Mouse (Mus musculus) heart, adult 2 months (tissue): ENCODE data around the gene Klrb1b. TPM values are rescaled to one million over a fixed set of nuclear protein-coding genes. Genes with fewer than 3 reads are reported as not detected.
A peak's percentile ranks its signal among the peaks of the same experiment; 100 is the strongest.
"Not testable (repeated sequence)": the region's sequence is repeated elsewhere in the genome, so short reads cannot be mapped to it uniquely, and the experiment has no call there.

Experiments
- DNase-seq, 2 experiments: peaks; one replicate each; pipeline ENCODE4 v3.0.0; 2021
- H3K27ac ChIP-seq: fragments of 200-600 bp; 2 replicates; pipeline ENCODE4 v1.8.1; 2022
- H3K27me3 ChIP-seq: fragments of 200-500 bp; 2 replicates; pipeline ENCODE4 v1.6.1; 2012; ENCODE audit warnings: mild to moderate bottlenecking, low read length, inconsistent platforms, mixed read lengths; ENCODE audit not compliant: control insufficient read depth, insufficient read depth
- H3K36me3 ChIP-seq: fragments of 200-500 bp; 2 replicates; pipeline ENCODE4 v1.6.1; 2012; ENCODE audit warnings: low read length, inconsistent platforms; ENCODE audit not compliant: control insufficient read depth, insufficient read depth
- H3K4me1 ChIP-seq: fragments of 200-500 bp; 2 replicates; pipeline ENCODE4 v1.6.1; 2011; ENCODE audit warnings: low read length; ENCODE audit not compliant: control insufficient read depth, insufficient read depth
- H3K4me3 ChIP-seq: fragments of 200-600 bp; 2 replicates; pipeline ENCODE4 v1.8.1; 2022
- H3K79me2 ChIP-seq: fragments of 200-500 bp; replicated peaks from 2 replicates; pipeline ENCODE4 v1.6.1; 2012; ENCODE audit warnings: mild to moderate bottlenecking, inconsistent platforms, low read length, moderate library complexity, mixed read lengths; ENCODE audit not compliant: control insufficient read depth, insufficient read depth
- H3K9ac ChIP-seq: fragments of 200-500 bp; 2 replicates; pipeline ENCODE4 v1.6.1; 2012; ENCODE audit warnings: low read depth, mild to moderate bottlenecking, control low read depth, inconsistent platforms, low read length, mixed read lengths
- CTCF ChIP-seq: fragments of 200-600 bp; IDR thresholded peaks from 2 replicates; pipeline ENCODE4 v1.8.1; 2022; ENCODE audit warnings: antibody characterized with exemption, mild to moderate bottlenecking, moderate library complexity
- EP300 ChIP-seq: fragments of 200-500 bp; IDR thresholded peaks from 2 replicates; pipeline ENCODE4 v1.6.1; 2011; ENCODE audit warnings: low read depth, low read length, control low read depth; ENCODE audit not compliant: insufficient read depth
- POLR2A ChIP-seq: fragments of 200-500 bp; IDR thresholded peaks from 2 replicates; pipeline ENCODE4 v1.6.1; 2011; ENCODE audit warnings: mild to moderate bottlenecking, low read depth, low read length, control low read depth; ENCODE audit not compliant: insufficient read depth
- WGBS: fragments of 180-500 bp; shearing (Covaris S2); methylation state at CpG from one replicate; pipeline ENCODE4 v1.1.7; 2018; 5-methylcytosine and 5-hydroxymethylcytosine counted together
- intact Hi-C: fragments of 180-260 bp; cut with DNase I; formaldehyde crosslinking; loops from one replicate; pipeline ENCODE4 v1.15.1; 2025
- polyA plus RNA-seq: library from polyadenylated mRNA; depleted of rRNA; stranded (reverse); fragments of >200 nt; gene quantifications from 2 replicates; pipeline ENCODE4 v1.2.3, GENCODE M21; 2012
- total RNA-seq, 2 experiments: library from RNA; stranded (reverse); gene quantifications; 2 replicates each; pipeline ENCODE4 v1.2.3; 2021

Gene Klrb1b
- total and polyA plus RNA-seq, 3 experiments, result 0.41 TPM; not detected in 2

GRCm38 (mm10) chr6:128799896-128800270 lies 26.2 kb downstream of the Klrb1b start:
- H3K27me3 ChIP-seq, result no peaks in the 10 kb centered on the region
- no peaks in the 10 kb centered on the region for H3K79me2 ChIP-seq
- intact Hi-C loops, result no loop called here
- TF ChIP-seq POLR2A (no peak), CTCF (peak; percentile 1), EP300 (no peak)
- no peak overlapping the region for H3K27ac ChIP-seq
- WGBS, result 20% methylated on average over 7 of the region's 7 CpGs
- no peak for DNase-seq
- H3K4me3 ChIP-seq, result peak overlapping the region; percentile 72
- H3K36me3 ChIP-seq, result no peaks in the 10 kb centered on the region
- no peak overlapping the region for H3K9ac ChIP-seq
- no peaks in the 10 kb centered on the region; the same call in 1 of the 2 replicates for H3K4me1 ChIP-seq

GRCm38 (mm10) chr6:128799144-128799895 lies 26.8 kb downstream of the Klrb1b start:
- TF ChIP-seq EP300, result peak; percentile 65
- TF ChIP-seq POLR2A, result 0 out of 2 replicates have a peak, but pooled peaks have one; percentile 33
- TF ChIP-seq CTCF, result peak; percentile 77
- H3K4me1 ChIP-seq, intact Hi-C loops, H3K36me3 ChIP-seq, H3K79me2 ChIP-seq, H3K27me3 ChIP-seq: not testable (repeated sequence)
- Histone ChIP-seq H3K9ac (peak overlapping the region; percentile 73), H3K4me3 (peak overlapping the region; percentile 72), H3K27ac (peak overlapping the region; percentile 85)
- peak; percentile 87 to 90 for DNase-seq
- WGBS, result under 1% methylated on average over 49 of the region's 49 CpGs

DNA sequence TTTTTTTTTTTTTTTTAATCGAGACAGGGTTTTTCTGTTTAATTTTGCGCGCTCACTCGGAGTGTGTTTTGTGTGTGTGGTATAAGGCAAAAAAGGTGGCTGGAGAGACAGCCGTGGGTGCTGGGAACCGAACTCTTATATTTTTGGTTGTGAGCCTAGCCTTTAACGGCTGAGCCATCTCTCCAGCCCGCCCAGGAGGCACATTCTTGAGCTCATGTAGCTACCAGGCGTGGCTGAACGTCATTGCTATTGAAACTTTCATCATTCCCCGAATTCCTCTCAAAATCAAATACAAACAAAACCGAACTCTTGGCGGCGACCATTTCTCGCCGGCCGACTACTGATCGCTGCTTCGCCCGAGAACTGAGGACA lies 27.4 kb downstream of the Klrb1b start:
- peak; percentile 80 to 86 for DNase-seq
- H3K9ac ChIP-seq, result peak overlapping the region; percentile 73
- H3K4me1 ChIP-seq, intact Hi-C loops, H3K27me3 ChIP-seq, H3K79me2 ChIP-seq, H3K36me3 ChIP-seq: not testable (repeated sequence)
- peak overlapping the region; percentile 72 for H3K4me3 ChIP-seq
- under 1% methylated on average over 20 of the region's 20 CpGs for WGBS
- H3K27ac ChIP-seq, result peak overlapping the region; percentile 85
- TF ChIP-seq EP300, result 0 out of 2 replicates have a peak, but pooled peaks have one; percentile 41

- H3K9ac ChIP-seq, result no peak overlapping the region
- H3K36me3 ChIP-seq, result no peaks in the 10 kb centered on the region
- WGBS, result 21% methylated on average over 15 of the region's 15 CpGs
- peak overlapping the region; percentile 72 for H3K4me3 ChIP-seq
- no peaks in the 10 kb centered on the region; the same call in 1 of the 2 replicates for H3K4me1 ChIP-seq
- H3K27ac ChIP-seq, result no peak overlapping the region; the same call in 1 of the 2 replicates
- no peak for TF ChIP-seq POLR2A
- TF ChIP-seq CTCF, result no peak
- no peak for TF ChIP-seq EP300
- H3K79me2 ChIP-seq, result no peaks in the 10 kb centered on the region
- H3K27me3 ChIP-seq, result no peaks in the 10 kb centered on the region
- peak; percentile 27 to 33 for DNase-seq
- intact Hi-C loops, result no loop called here
Measured at GRCm38 (mm10) chr6:128797936-128798771, 28.0 kb downstream of the Klrb1b start.

DNA sequence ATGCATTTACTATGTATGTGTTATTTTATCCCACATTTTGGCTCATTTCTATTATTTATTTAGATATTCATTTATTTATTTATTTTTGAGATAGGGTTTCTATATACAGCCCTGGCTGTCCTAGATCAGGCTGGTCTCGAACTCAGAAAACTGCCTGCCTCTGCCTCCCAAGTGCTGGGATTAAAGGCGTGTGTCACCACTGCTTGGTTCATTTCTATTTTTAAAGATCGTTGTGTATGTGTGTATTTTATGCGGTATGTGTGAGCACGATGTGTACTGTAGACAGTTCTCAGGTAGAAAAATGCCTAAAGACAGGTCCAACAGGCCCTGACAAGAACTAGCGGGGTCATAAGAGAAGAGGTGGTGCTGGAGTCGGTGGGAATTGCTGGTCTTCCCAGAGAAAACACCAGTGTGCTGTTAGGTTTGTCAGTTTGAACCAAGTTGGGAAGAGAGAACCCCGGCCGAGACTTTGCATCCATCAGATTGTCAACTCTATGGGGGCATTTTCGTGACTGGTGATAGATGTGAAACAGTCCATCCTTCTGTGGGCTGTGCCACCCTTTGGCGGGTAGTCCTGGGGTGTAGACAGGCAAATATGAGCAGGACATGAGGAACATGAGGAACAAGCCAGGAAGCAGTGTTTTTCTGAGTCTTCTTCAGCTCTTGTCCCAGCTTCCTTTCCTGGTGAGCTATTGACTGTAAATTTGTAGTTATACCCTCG lies 28.8 kb downstream of the Klrb1b start:
- Histone ChIP-seq H3K9ac (no peak overlapping the region), H3K27ac (no peak overlapping the region)

More for the DNA sequence above, 28.8 kb downstream of the Klrb1b start:
- no peaks in the 10 kb centered on the region for H3K36me3 ChIP-seq
- H3K4me1 ChIP-seq, result no peaks in the 10 kb centered on the region; the same call in 1 of the 2 replicates
- intact Hi-C loops, result no loop called here
- no peaks in the 10 kb centered on the region for H3K79me2 ChIP-seq
- no peak for TF ChIP-seq EP300
- TF ChIP-seq CTCF, result no peak
- TF ChIP-seq POLR2A, result no peak
- H3K4me3 ChIP-seq, result peak overlapping the region; percentile 72; the same call in 1 of the 2 replicates
- H3K27me3 ChIP-seq, result no peaks in the 10 kb centered on the region
- no peak for DNase-seq
- WGBS, result 78% methylated on average over 12 of the region's 12 CpGs
